Mouse (Mus musculus): ENCODE measurements around the gene Serinc3. TPM values are rescaled to one million over a fixed set of nuclear protein-coding genes. Genes with fewer than 3 reads are reported as not detected.

Gene Serinc3
- 41.8 and 151 TPM in 2 replicates for polyA plus RNA-seq (2012; ENCODE audit: low replicate concordance)

GRCm38 (mm10) chr2:163644575-163645385, at the start of gene Serinc3:
TSS of gene Serinc3 (minus strand) at chr2:163645131.

GRCm38 (mm10) chr2:163657975-163658886, 13.3 kb upstream of the Serinc3 start, which contains the start of gene Pkig:
TSS of gene Pkig (plus strand) at chr2:163658386.

DNA sequence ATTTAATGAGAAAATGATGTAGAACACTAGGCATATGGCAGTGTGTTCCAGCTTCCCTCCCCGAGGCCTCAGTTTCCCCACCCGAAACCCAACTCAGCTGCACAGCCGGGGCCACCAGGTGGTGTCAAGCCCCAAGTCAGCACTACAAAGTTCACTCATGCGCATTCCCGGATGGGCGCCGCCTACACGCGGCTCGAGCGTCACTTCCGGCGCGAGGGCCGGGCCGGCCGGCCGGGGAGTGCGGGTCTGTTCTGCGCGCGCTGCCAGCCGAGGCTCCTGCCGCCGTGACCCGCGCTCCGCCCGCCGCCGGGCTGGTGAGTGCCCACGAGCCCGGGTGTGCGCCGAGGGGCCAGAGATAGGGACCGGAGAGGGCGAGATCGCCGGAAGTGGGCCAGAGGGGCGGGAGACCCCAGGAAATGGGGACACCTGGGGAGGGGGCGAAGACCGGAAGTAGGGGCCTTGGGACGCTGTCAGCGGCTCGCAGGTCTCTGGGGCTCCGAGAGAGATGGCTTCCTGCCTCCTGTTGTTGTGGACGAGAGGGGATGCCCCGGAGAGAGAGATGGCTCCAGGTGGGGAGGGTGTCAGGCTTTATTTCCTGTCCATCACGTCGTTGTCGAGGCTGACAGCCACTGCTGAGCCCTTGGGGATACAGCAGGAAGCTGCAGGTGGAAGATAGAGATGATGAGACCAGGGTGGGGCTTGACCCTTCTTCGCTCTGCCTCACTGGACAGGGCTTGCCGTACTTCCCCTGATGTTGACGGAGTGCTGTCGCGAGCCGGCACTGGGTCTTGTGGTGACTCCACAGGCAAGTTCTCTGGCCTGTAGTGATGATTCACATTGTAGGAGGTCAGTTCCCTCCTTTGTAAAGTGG, 42.6 kb downstream of the Serinc3 start, which contains the start of gene Ttpal:
Ttpal (plus strand) TSS at position 214 of the 871 bp plus-strand sequence.

Other genes starting within 250 kb of the Serinc3 start
- not detected in 2 replicates for gene Jph2, start 247.1 kb downstream of the Serinc3 start, polyA plus RNA-seq (2012; ENCODE audit: low replicate concordance)
- 2.0 and 3.8 TPM in 2 replicates for gene Oser1, start 220.4 kb downstream of the Serinc3 start, polyA plus RNA-seq (2012; ENCODE audit: low replicate concordance)
- gene Gdap1l1, start 206.7 kb downstream of the Serinc3 start, polyA plus RNA-seq (2012; ENCODE audit: low replicate concordance): 0.15 TPM in 1 of 2 replicates, not detected in the other
- gene Fitm2, start 172.5 kb downstream of the Serinc3 start, polyA plus RNA-seq (2012; ENCODE audit: low replicate concordance): 3.6 and 6.0 TPM in 2 replicates
- gene R3hdml, start 152.8 kb downstream of the Serinc3 start, polyA plus RNA-seq (2012; ENCODE audit: low replicate concordance): not detected in 2 replicates
- 0.27 and 0.46 TPM in 2 replicates for gene Hnf4a, start 138.3 kb downstream of the Serinc3 start, polyA plus RNA-seq (2012; ENCODE audit: low replicate concordance)
- gene Ttpal, start 42.8 kb downstream of the Serinc3 start, polyA plus RNA-seq (2012; ENCODE audit: low replicate concordance): 17.9 and 83.9 TPM in 2 replicates
- gene Pkig, start 13.3 kb upstream of the Serinc3 start, polyA plus RNA-seq (2012; ENCODE audit: low replicate concordance): 601 and 817 TPM in 2 replicates
- gene Ada, start 105.1 kb upstream of the Serinc3 start, polyA plus RNA-seq (2012; ENCODE audit: low replicate concordance): 8.4 and 21.7 TPM in 2 replicates
- gene Ccn5, start 175.7 kb upstream of the Serinc3 start, polyA plus RNA-seq (2012; ENCODE audit: low replicate concordance): 0.89 and 1.5 TPM in 2 replicates
- gene Kcnk15, start 208.5 kb upstream of the Serinc3 start, polyA plus RNA-seq (2012; ENCODE audit: low replicate concordance): not detected in 2 replicates

Measured in leukemia stem cell, adult 10-12 weeks (primary cell).